Mouse (Mus musculus): ENCODE measurements around the gene Ctsg. TPM values are rescaled to one million over a fixed set of nuclear protein-coding genes. Genes with fewer than 3 reads are reported as not detected.
"Not testable (repeated sequence)": the region's sequence is repeated elsewhere in the genome, so short reads cannot be mapped to it uniquely, and the experiment has no call there.

Ctsg gene
- polyA plus RNA-seq, 1 experiment from 2014 or later, result 0.76 TPM

- 59% methylated on average over 3 of the region's 3 CpGs for WGBS
- ATAC-seq, result no peak
- no peaks in the 10 kb centered on the region for H3K27me3 ChIP-seq (replicated peaks; ENCODE audit: control insufficient read depth, insufficient read depth, low read length)
- no peak overlapping the region for H3K4me3 ChIP-seq (ENCODE audit: low read length)
- H3K27ac ChIP-seq (ENCODE audit: low read length), result no peak overlapping the region
- no peaks in the 10 kb centered on the region for H3K4me1 ChIP-seq (ENCODE audit: control insufficient read depth, insufficient read depth, low read length)
- H3K9me3 ChIP-seq (ENCODE audit: control insufficient read depth, low read length), result no peaks in the 10 kb centered on the region
- H3K9ac ChIP-seq (ENCODE audit: low read depth, low read length), result no peak overlapping the region
- H3K36me3 ChIP-seq (ENCODE audit: control insufficient read depth, insufficient read depth, low read length), result no peaks in the 10 kb centered on the region
- no peak overlapping the region for H3K4me2 ChIP-seq (ENCODE audit: low read depth, low read length)
Measured at GRCm38 (mm10) chr14:56103452-56103851, 1.1 kb upstream of the Ctsg start.

GRCm38 (mm10) chr14:56098940-56099339 is 3.4 kb downstream of the Ctsg start:
- no peaks in the 10 kb centered on the region for H3K4me1 ChIP-seq (ENCODE audit: control insufficient read depth, insufficient read depth, low read length)
- H3K4me3 ChIP-seq (ENCODE audit: low read length), result no peak overlapping the region
- no peak overlapping the region for H3K4me2 ChIP-seq (ENCODE audit: low read depth, low read length)
- no peaks in the 10 kb centered on the region for H3K36me3 ChIP-seq (ENCODE audit: control insufficient read depth, insufficient read depth, low read length)
- no peaks in the 10 kb centered on the region for H3K9me3 ChIP-seq (ENCODE audit: control insufficient read depth, low read length)
- no peaks in the 10 kb centered on the region for H3K27me3 ChIP-seq (replicated peaks; ENCODE audit: control insufficient read depth, insufficient read depth, low read length)
- ATAC-seq, result no peak
- 76% methylated on average over 4 of the region's 4 CpGs for WGBS
- H3K27ac ChIP-seq (ENCODE audit: low read length), result no peak overlapping the region
- no peak overlapping the region for H3K9ac ChIP-seq (ENCODE audit: low read depth, low read length)

- no peaks in the 10 kb centered on the region for H3K9me3 ChIP-seq (ENCODE audit: control insufficient read depth, low read length)
- no peak for ATAC-seq
- no peak overlapping the region for H3K27ac ChIP-seq (ENCODE audit: low read length)
- H3K27me3 ChIP-seq (replicated peaks; ENCODE audit: control insufficient read depth, insufficient read depth, low read length), result no peaks in the 10 kb centered on the region
- H3K36me3 ChIP-seq (ENCODE audit: control insufficient read depth, insufficient read depth, low read length), result no peaks in the 10 kb centered on the region
- H3K4me3 ChIP-seq (ENCODE audit: low read length), result no peak overlapping the region
- no peak overlapping the region for H3K9ac ChIP-seq (ENCODE audit: low read depth, low read length)
- H3K4me2 ChIP-seq (ENCODE audit: low read depth, low read length), result no peak overlapping the region
- 41% methylated on average over 1 of the region's 1 CpGs for WGBS
- no peaks in the 10 kb centered on the region for H3K4me1 ChIP-seq (ENCODE audit: control insufficient read depth, insufficient read depth, low read length)
Measured at GRCm38 (mm10) chr14:56097597-56097996, 4.8 kb downstream of the Ctsg start.

GRCm38 (mm10) chr14:56093353-56093752 is 9.0 kb downstream of the Ctsg start:
- WGBS, result 72% methylated on average over 2 of the region's 2 CpGs

GRCm38 (mm10) chr14:56086711-56087110 is 15.7 kb downstream of the Ctsg start:
- no peaks in the 10 kb centered on the region for H3K36me3 ChIP-seq (ENCODE audit: control insufficient read depth, insufficient read depth, low read length)
- ATAC-seq, result no peak
- no peak overlapping the region for H3K27ac ChIP-seq (ENCODE audit: low read length)
- WGBS, result 66% methylated on average over 3 of the region's 3 CpGs
- no peak overlapping the region for H3K9ac ChIP-seq (ENCODE audit: low read depth, low read length)
- H3K27me3 ChIP-seq (replicated peaks; ENCODE audit: control insufficient read depth, insufficient read depth, low read length), result no peaks in the 10 kb centered on the region
- H3K4me1 ChIP-seq (ENCODE audit: control insufficient read depth, insufficient read depth, low read length), result no peaks in the 10 kb centered on the region
- H3K4me2 ChIP-seq (ENCODE audit: low read depth, low read length), result no peak overlapping the region
- H3K4me3 ChIP-seq (ENCODE audit: low read length), result no peak overlapping the region
- no peaks in the 10 kb centered on the region for H3K9me3 ChIP-seq (ENCODE audit: control insufficient read depth, low read length)

More at GRCm38 (mm10) chr14:56093353-56093752, 9.0 kb downstream of the Ctsg start:
- Histone ChIP-seq H3K36me3 (ENCODE audit: control insufficient read depth, insufficient read depth, low read length) (no peaks in the 10 kb centered on the region), H3K27me3 (replicated peaks; ENCODE audit: control insufficient read depth, insufficient read depth, low read length) (no peaks in the 10 kb centered on the region), H3K4me1 (ENCODE audit: control insufficient read depth, insufficient read depth, low read length) (no peaks in the 10 kb centered on the region), H3K9me3 (ENCODE audit: control insufficient read depth, low read length) (no peaks in the 10 kb centered on the region), H3K9ac (ENCODE audit: low read depth, low read length) (no peak overlapping the region), H3K4me2 (ENCODE audit: low read depth, low read length) (no peak overlapping the region), H3K27ac (ENCODE audit: low read length) (no peak overlapping the region), H3K4me3 (ENCODE audit: low read length) (no peak overlapping the region)
- ATAC-seq, result no peak

- Histone ChIP-seq H3K27me3 (replicated peaks; ENCODE audit: control insufficient read depth, insufficient read depth, low read length) (no peaks in the 10 kb centered on the region), H3K9me3 (ENCODE audit: control insufficient read depth, low read length) (no peaks in the 10 kb centered on the region), H3K4me2 (ENCODE audit: low read depth, low read length) (no peak within 1 kb of the TSS), H3K4me1 (ENCODE audit: control insufficient read depth, insufficient read depth, low read length) (no peaks in the 10 kb centered on the region), H3K9ac (ENCODE audit: low read depth, low read length) (no peak within 1 kb of the TSS), H3K27ac (ENCODE audit: low read length) (no peak within 1 kb of the TSS), H3K4me3 (ENCODE audit: low read length) (no peak within 1 kb of the TSS), H3K36me3 (ENCODE audit: control insufficient read depth, insufficient read depth, low read length) (no peaks in the 10 kb centered on the region)
- 89% methylated on average over 2 of the region's 2 CpGs for WGBS
- ATAC-seq, result no peak
Measured at GRCm38 (mm10) chr14:56085167-56085566, 17.2 kb downstream of the Ctsg start, which contains the start of gene Mcpt8. Gene Mcpt8 (minus strand): TSS chr14:56085273.

GRCm38 (mm10) chr14:56082016-56082415 is 20.4 kb downstream of the Ctsg start:
- H3K4me1 ChIP-seq (ENCODE audit: control insufficient read depth, insufficient read depth, low read length), result no peaks in the 10 kb centered on the region
- ATAC-seq, result no peak
- no peaks in the 10 kb centered on the region for H3K27me3 ChIP-seq (replicated peaks; ENCODE audit: control insufficient read depth, insufficient read depth, low read length)
- no peak overlapping the region for H3K4me2 ChIP-seq (ENCODE audit: low read depth, low read length)
- no peak overlapping the region for H3K4me3 ChIP-seq (ENCODE audit: low read length)
- WGBS, result 91% methylated on average over 4 of the region's 4 CpGs
- no peaks in the 10 kb centered on the region for H3K36me3 ChIP-seq (ENCODE audit: control insufficient read depth, insufficient read depth, low read length)
- no peak overlapping the region for H3K27ac ChIP-seq (ENCODE audit: low read length)
- H3K9ac ChIP-seq (ENCODE audit: low read depth, low read length), result no peak overlapping the region
- no peaks in the 10 kb centered on the region for H3K9me3 ChIP-seq (ENCODE audit: control insufficient read depth, low read length)

GRCm38 (mm10) chr14:56062213-56062612 is 40.2 kb downstream of the Ctsg start, which contains the start of gene Mcpt4:
Gene Mcpt4 (minus strand): TSS chr14:56062313.
- not testable (repeated sequence) for ATAC-seq; H3K9ac ChIP-seq (ENCODE audit: low read depth, low read length); H3K27ac ChIP-seq (ENCODE audit: low read length); H3K36me3 ChIP-seq (ENCODE audit: control insufficient read depth, insufficient read depth, low read length); H3K4me1 ChIP-seq (ENCODE audit: control insufficient read depth, insufficient read depth, low read length); H3K4me3 ChIP-seq (ENCODE audit: low read length); H3K27me3 ChIP-seq (replicated peaks; ENCODE audit: control insufficient read depth, insufficient read depth, low read length); H3K4me2 ChIP-seq (ENCODE audit: low read depth, low read length); H3K9me3 ChIP-seq (ENCODE audit: control insufficient read depth, low read length)
- 69% methylated on average over 3 of the region's 3 CpGs for WGBS

- H3K4me3 ChIP-seq (ENCODE audit: low read length), result no peak overlapping the region
- H3K27me3 ChIP-seq (replicated peaks; ENCODE audit: control insufficient read depth, insufficient read depth, low read length), result no peaks in the 10 kb centered on the region
- H3K4me1 ChIP-seq (ENCODE audit: control insufficient read depth, insufficient read depth, low read length), result no peaks in the 10 kb centered on the region
- H3K4me2 ChIP-seq (ENCODE audit: low read depth, low read length), result no peak overlapping the region
- H3K36me3 ChIP-seq (ENCODE audit: control insufficient read depth, insufficient read depth, low read length), result no peaks in the 10 kb centered on the region
- no peak for ATAC-seq
- H3K9me3 ChIP-seq (ENCODE audit: control insufficient read depth, low read length), result no peaks in the 10 kb centered on the region
- WGBS, result 57% methylated on average over 4 of the region's 4 CpGs
- H3K27ac ChIP-seq (ENCODE audit: low read length), result no peak overlapping the region
- H3K9ac ChIP-seq (ENCODE audit: low read depth, low read length), result no peak overlapping the region
Measured at GRCm38 (mm10) chr14:56057722-56058121, 44.7 kb downstream of the Ctsg start.

GRCm38 (mm10) chr14:56055408-56055807 is 47.0 kb downstream of the Ctsg start:
- no peaks in the 10 kb centered on the region for H3K27me3 ChIP-seq (replicated peaks; ENCODE audit: control insufficient read depth, insufficient read depth, low read length)
- no peaks in the 10 kb centered on the region for H3K4me1 ChIP-seq (ENCODE audit: control insufficient read depth, insufficient read depth, low read length)
- ATAC-seq, result no peak
- H3K36me3 ChIP-seq (ENCODE audit: control insufficient read depth, insufficient read depth, low read length), result no peaks in the 10 kb centered on the region
- H3K27ac ChIP-seq (ENCODE audit: low read length), result no peak overlapping the region
- H3K4me3 ChIP-seq (ENCODE audit: low read length), result no peak overlapping the region
- no peak overlapping the region for H3K4me2 ChIP-seq (ENCODE audit: low read depth, low read length)
- H3K9me3 ChIP-seq (ENCODE audit: control insufficient read depth, low read length), result no peaks in the 10 kb centered on the region
- no peak overlapping the region for H3K9ac ChIP-seq (ENCODE audit: low read depth, low read length)
- WGBS, result 72% methylated on average over 3 of the region's 3 CpGs

All from intestine, embryonic 16.5 days (tissue).